Mouse (Mus musculus) hindbrain, postnatal 0 days (tissue): ENCODE measurements around the gene Spem1. TPM values are rescaled to one million over a fixed set of nuclear protein-coding genes. Genes with fewer than 3 reads are reported as not detected.
"Not testable (repeated sequence)": the region's sequence is repeated elsewhere in the genome, so short reads cannot be mapped to it uniquely, and the experiment has no call there.

ENCODE experiments used
- ATAC-seq: fragments of 200-750 bp; cut with Nextera tagmentation; 2 replicates; pipeline ENCODE4 v1.8.0; 2017; ENCODE audit warnings: mild to moderate bottlenecking, moderate TSS enrichment, moderate library complexity
- DNase-seq: peaks from one replicate; pipeline ENCODE4 v3.0.0-alpha.2; 2015; ENCODE audit warnings: low spot score
- H3K27ac ChIP-seq: fragments of 300-500 bp; sonication (generic); 2 replicates; pipeline ENCODE4 v1.5.1; 2014; ENCODE audit warnings: mild to moderate bottlenecking
- H3K27me3 ChIP-seq: fragments of 300-500 bp; sonication (generic); 2 replicates; pipeline ENCODE4 v1.6.1; 2014; ENCODE audit warnings: low read length, mixed read lengths; ENCODE audit not compliant: insufficient read depth
- H3K36me3 ChIP-seq: fragments of 300-500 bp; sonication (generic); 2 replicates; pipeline ENCODE4 v1.6.1; 2014; ENCODE audit warnings: low read length, mixed read lengths; ENCODE audit not compliant: insufficient read depth
- H3K4me1 ChIP-seq: fragments of 300-500 bp; sonication (generic); 2 replicates; pipeline ENCODE4 v1.6.1; 2014; ENCODE audit warnings: antibody characterized with exemption, low read length, mixed read lengths; ENCODE audit not compliant: insufficient read depth
- H3K4me2 ChIP-seq: fragments of 300-500 bp; sonication (generic); 2 replicates; pipeline ENCODE4 v1.6.1; 2014; ENCODE audit warnings: low read depth, mild to moderate bottlenecking, low read length, moderate library complexity, mixed read lengths
- H3K4me3 ChIP-seq: fragments of 300-500 bp; sonication (generic); 2 replicates; pipeline ENCODE4 v1.5.1; 2014; ENCODE audit warnings: low read length
- H3K9ac ChIP-seq: fragments of 300-500 bp; sonication (generic); replicated peaks from 2 replicates; pipeline ENCODE4 v1.6.1; 2014; ENCODE audit warnings: mild to moderate bottlenecking, low read length, moderate library complexity, mixed read lengths
- H3K9me3 ChIP-seq: fragments of 300-500 bp; sonication (generic); 2 replicates; pipeline ENCODE4 v1.6.1; 2016; ENCODE audit warnings: low read length, mixed read lengths
- CTCF ChIP-seq: IDR thresholded peaks from 2 replicates; pipeline ENCODE4 v1.5.1; 2016; ENCODE audit warnings: antibody characterized with exemption, control low read depth, low read depth
- WGBS: fragments of 180-500 bp; shearing (Covaris S2); extraction: QIAGEN DNeasy Blood & Tissue Kit; methylation state at CpG from one replicate; pipeline ENCODE4 v1.1.7; 2014; 5-methylcytosine and 5-hydroxymethylcytosine counted together
- polyA plus RNA-seq: library from polyadenylated mRNA; unstranded; fragments of >200 nt; fragmentation: Nextera tagmentation; extraction: Ambion mirVana; gene quantifications from 2 replicates; pipeline ENCODE4 v1.2.1, GENCODE M21; 2015
- total RNA-seq: library from RNA; depleted of rRNA; stranded (reverse); fragments of >200 nt; gene quantifications from 2 replicates; pipeline ENCODE4 v1.2.3, GENCODE M21; 2014; rRNA removed

Spem1 gene
- total RNA-seq (not detected in 2 replicates), polyA plus RNA-seq (0.28 and 0.40 TPM in 2 replicates)

DNA sequence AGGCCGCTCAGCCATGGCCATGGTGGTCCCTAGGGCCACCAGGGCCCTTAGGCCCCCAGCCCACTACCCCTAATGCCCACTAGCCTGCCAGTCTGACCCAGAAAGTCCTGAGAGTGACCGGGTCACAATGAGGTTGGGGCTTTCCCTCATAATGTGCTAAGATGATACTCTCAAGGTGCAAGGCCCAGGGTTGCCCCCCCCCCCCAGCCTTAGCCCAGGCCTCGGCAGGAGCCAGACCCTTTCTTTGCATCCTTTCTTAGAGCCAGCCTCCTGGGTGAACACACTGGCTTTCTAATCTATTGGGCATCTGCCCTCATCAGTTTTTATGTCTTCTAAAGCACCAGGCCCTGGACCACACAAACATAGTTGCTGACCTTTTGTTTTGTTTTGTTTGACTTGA, at the start of gene Spem1:
Gene Spem1 (minus strand): TSS at position 101 of the 400 bp plus-strand sequence.
- Histone ChIP-seq H3K9me3 (no peaks in the 10 kb centered on the region), H3K27ac (no peak within 1 kb of the TSS), H3K27me3 (no peaks in the 10 kb centered on the region), H3K9ac (no peak within 1 kb of the TSS), H3K4me1 (no peaks in the 10 kb centered on the region), H3K4me2 (no peak within 1 kb of the TSS), H3K36me3 (peaks cover 29% of the 10 kb centered on the region), H3K4me3 (no peak within 1 kb of the TSS)
- ATAC-seq, result no peak
- DNase-seq, result no peak
- 84% methylated on average over 3 of the region's 3 CpGs for whole genome bisulfite sequencing
- TF ChIP-seq CTCF, result no peak

DNA sequence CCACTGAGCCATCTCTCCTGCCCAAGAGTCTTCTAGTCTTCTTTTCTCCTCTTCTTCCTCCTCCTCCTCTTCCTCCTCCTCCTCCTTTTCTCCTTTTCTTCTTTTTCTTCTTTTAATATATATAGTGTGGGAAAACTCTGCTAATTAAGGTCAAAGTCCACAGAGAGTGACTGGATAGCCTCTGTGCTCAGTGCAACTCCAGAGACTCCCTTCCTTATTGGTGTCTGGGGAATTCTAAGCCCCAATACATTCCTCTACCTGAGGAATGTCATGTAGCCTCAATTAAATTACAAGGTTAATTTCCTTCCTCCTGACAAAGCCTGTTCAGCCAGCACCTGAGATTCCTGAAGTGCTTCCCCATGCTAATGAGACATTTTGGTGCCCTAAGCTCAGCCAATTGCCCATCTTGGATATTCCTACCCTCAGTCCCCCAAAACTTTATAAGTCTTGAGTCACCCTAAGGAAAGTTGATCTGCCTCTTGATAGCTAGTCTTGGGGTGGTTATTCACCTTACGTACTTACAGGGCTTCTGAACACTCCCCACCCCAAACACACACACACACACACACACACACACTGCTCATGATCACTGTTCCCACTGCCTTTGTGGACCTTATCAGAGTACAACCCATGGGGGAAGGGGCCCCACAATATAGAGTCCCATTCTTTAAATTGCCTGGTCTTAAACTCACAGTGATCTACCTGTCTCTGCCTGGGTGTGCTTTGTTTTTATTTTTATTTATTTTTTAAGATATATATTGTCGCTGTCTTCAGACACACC, 48.5 kb upstream of the Spem1 start:
- Histone ChIP-seq H3K4me3 (no peak overlapping the region), H3K4me1 (no peaks in the 10 kb centered on the region), H3K27ac (no peak overlapping the region), H3K27me3 (no peaks in the 10 kb centered on the region), H3K9ac (no peak overlapping the region), H3K4me2 (no peak overlapping the region), H3K36me3 (no peaks in the 10 kb centered on the region), H3K9me3 (no peaks in the 10 kb centered on the region)
- DNase-seq (no peak), ATAC-seq (no peak)
- 85% methylated on average over 2 of the region's 2 CpGs for WGBS
- TF ChIP-seq CTCF, result no peak

DNA sequence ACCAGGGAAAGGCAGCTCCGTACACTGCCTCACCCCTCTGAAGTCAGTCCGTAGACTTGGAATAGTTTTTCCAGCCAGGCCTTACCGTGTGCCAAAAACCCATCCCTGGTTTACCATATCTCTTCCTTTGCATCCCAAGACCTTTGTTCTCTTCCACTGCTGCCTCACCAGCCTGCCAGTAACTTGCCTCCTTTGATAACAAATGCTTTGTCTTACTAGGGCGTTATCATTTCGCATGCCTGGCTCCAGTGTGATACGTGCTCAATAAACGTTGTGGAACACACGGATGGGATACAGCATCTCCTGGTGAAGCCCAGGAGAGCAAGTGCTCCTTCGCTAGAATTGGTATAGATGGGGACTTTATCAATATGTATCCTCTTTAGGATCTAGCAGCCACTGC, 45.4 kb upstream of the Spem1 start:
- Histone ChIP-seq H3K9me3 (no peaks in the 10 kb centered on the region), H3K4me3 (no peak overlapping the region), H3K9ac (no peak overlapping the region), H3K27me3 (no peaks in the 10 kb centered on the region), H3K4me2 (no peak overlapping the region), H3K36me3 (no peaks in the 10 kb centered on the region), H3K27ac (no peak overlapping the region), H3K4me1 (no peaks in the 10 kb centered on the region)
- TF ChIP-seq CTCF, result no peak
- 65% methylated on average over 9 of the region's 9 CpGs for WGBS
- no peak for DNase-seq
- no peak for ATAC-seq

DNA sequence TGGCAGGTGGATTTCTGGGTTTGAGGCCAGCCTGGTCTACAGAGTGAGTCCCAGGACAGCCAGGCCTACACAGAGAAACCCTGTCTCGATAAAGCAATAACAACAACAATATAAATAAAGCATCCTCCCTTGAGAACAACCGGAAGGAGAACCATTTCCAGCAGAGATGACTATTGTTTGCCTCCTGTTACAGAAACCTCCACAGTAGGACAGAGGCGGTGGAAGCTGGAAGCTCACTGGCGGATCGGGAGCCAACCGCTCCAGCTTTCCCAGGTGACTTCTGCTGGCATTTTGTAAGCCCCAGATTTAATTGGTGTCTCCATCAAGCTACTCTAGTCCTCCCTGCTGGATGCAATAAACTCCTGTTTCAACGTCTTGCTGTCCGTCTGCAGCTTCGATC, 43.6 kb upstream of the Spem1 start:
- H3K4me2 ChIP-seq, result no peak overlapping the region
- H3K4me3 ChIP-seq, result no peak overlapping the region
- no peaks in the 10 kb centered on the region for H3K4me1 ChIP-seq
- H3K27me3 ChIP-seq, result no peaks in the 10 kb centered on the region
- no peaks in the 10 kb centered on the region for H3K9me3 ChIP-seq
- no peak overlapping the region for H3K9ac ChIP-seq
- WGBS, result 65% methylated on average over 9 of the region's 9 CpGs
- H3K27ac ChIP-seq, result no peak overlapping the region
- H3K36me3 ChIP-seq, result no peaks in the 10 kb centered on the region
- DNase-seq (no peak), ATAC-seq (no peak)
- TF ChIP-seq CTCF, result no peak

DNA sequence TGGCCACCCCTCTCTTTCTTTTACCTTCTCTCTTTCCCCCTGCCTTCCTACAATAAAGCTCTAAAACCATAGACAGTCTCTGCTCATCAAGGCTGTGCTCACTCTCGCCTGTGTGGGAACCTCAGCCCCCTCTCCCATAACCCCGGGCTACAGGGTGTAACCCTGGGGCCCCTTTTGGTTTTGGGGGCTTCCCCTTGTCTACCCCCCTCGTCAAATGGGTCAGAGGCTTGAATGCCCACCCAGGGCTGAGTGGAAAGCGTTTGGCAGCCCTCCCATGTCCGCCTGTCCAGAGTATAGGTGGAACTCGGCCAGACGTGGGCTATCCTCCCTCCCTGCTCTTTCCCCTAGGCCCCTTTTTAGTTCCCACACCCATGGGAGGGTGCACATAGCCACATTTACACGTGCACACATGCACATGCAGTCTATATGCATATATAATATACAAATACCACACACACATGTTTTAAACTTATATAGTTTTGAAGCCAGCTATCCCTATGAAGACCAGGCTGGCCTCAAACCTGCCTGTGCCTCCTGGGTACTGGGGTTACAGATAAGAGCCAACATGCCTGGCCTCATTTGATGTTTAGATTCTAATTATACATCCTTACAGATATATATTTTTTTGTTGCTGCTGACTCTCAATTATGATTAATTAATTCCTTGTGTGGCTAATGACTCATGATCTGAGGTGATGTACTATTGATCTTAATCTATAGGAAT, 42.3 kb upstream of the Spem1 start:
- Histone ChIP-seq H3K4me3 (no peak overlapping the region), H3K27ac (no peak overlapping the region), H3K36me3 (no peaks in the 10 kb centered on the region), H3K4me2 (no peak overlapping the region), H3K27me3 (0 out of 2 replicates have a peak, but pooled peaks cover under 1% of the 10 kb centered on the region), H3K9me3 (no peaks in the 10 kb centered on the region), H3K4me1 (no peaks in the 10 kb centered on the region), H3K9ac (no peak overlapping the region)
- no peak for TF ChIP-seq CTCF
- DNase-seq, result no peak
- WGBS, result 44% methylated on average over 8 of the region's 8 CpGs
- no peak for ATAC-seq

DNA sequence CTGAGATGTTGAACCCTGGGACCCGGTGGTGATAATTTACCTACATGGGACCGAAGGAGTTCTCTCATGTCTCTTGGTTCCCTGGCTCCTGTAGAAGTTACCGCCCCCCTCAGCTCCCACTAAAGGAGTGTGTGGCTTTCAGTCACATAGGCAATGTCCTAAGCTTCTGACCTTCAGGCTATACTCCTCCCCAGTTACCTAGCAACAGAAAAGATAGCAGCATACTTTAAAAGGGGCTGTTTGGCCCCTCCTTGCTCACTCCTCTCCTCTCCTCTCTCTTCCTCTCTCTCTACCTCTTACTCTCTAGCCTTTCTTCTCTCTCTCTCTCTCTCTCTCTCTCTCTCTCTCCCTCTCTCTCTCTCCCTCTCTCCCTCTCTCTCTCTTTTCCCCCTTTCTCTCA, 41.7 kb upstream of the Spem1 start:
- not testable (repeated sequence) for H3K27me3 ChIP-seq, H3K4me2 ChIP-seq, H3K4me3 ChIP-seq, H3K27ac ChIP-seq, H3K9me3 ChIP-seq, H3K9ac ChIP-seq, DNase-seq, ATAC-seq, H3K36me3 ChIP-seq, H3K4me1 ChIP-seq
- WGBS, result 78% methylated on average over 3 of the region's 3 CpGs
